Mouse (Mus musculus): ENCODE data around the gene Fibcd1.

DNA sequence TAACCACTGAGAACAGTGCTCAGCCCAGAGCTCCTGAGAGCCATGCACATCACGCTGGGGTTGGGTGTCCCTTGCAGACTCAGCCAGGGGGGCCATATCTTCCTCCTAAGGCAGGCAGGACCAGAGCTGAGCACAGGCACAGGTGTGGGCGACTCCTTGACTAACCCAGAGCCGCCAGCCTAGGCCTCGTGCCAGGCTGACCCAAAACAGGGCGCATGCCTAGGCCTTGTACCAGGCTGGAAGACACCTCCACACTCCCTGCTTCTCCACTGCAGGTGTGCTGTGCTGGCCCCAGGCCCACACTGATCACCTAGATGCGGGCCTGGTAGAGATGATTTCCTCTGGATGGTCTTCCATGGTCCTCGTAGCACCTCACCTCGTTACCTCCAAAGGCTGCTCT lies 43.0 kb downstream of the Fibcd1 start:
- TF ChIP-seq POLR2A (IDR thresholded peaks at IDR 0.05; ENCODE audit: control insufficient read depth in 1 of 2, insufficient read depth in 1 of 2, low read depth in 1 of 2, low read length in 2 of 2, poor library complexity in 1 of 2) (no peak), E2F4 (IDR thresholded peaks at IDR 0.05; ENCODE audit: borderline replicate concordance, low read depth, low read length) (no peak), MAX (IDR thresholded peaks at IDR 0.05; ENCODE audit: low read length) (no peak), TCF12 (IDR thresholded peaks at IDR 0.05; ENCODE audit: low read depth, low read length) (no peak), SIN3A (IDR thresholded peaks at IDR 0.05; ENCODE audit: low read length) (no peak), CHD2 (IDR thresholded peaks at IDR 0.05; ENCODE audit: low read length) (no peak), CTCF (IDR thresholded peaks at IDR 0.05 in 2 of 3, conservative IDR thresholded peaks at IDR 0.05 in 1 of 3; ENCODE audit: control insufficient read depth in 1 of 3, insufficient read depth in 1 of 3, low read depth in 2 of 3, low read length in 3 of 3, poor library complexity in 1 of 3, severe bottlenecking in 1 of 3) (no peak), TAL1 (IDR thresholded peaks at IDR 0.05; ENCODE audit: low read length) (no peak), HCFC1 (IDR thresholded peaks at IDR 0.05; ENCODE audit: low read depth, low read length) (no peak), EP300 (IDR thresholded peaks at IDR 0.05; ENCODE audit: low read depth in 1 of 2, low read length in 2 of 2) (no peak)

Measured in MEL (cell line).